Mouse (Mus musculus): ENCODE results near the gene Rspo1.
A peak's percentile ranks its signal among the peaks of the same experiment; 100 is the strongest.
"Not testable (repeated sequence)": the region's sequence is repeated elsewhere in the genome, so short reads cannot be mapped to it uniquely, and the experiment has no call there.

Rspo1 gene

DNA sequence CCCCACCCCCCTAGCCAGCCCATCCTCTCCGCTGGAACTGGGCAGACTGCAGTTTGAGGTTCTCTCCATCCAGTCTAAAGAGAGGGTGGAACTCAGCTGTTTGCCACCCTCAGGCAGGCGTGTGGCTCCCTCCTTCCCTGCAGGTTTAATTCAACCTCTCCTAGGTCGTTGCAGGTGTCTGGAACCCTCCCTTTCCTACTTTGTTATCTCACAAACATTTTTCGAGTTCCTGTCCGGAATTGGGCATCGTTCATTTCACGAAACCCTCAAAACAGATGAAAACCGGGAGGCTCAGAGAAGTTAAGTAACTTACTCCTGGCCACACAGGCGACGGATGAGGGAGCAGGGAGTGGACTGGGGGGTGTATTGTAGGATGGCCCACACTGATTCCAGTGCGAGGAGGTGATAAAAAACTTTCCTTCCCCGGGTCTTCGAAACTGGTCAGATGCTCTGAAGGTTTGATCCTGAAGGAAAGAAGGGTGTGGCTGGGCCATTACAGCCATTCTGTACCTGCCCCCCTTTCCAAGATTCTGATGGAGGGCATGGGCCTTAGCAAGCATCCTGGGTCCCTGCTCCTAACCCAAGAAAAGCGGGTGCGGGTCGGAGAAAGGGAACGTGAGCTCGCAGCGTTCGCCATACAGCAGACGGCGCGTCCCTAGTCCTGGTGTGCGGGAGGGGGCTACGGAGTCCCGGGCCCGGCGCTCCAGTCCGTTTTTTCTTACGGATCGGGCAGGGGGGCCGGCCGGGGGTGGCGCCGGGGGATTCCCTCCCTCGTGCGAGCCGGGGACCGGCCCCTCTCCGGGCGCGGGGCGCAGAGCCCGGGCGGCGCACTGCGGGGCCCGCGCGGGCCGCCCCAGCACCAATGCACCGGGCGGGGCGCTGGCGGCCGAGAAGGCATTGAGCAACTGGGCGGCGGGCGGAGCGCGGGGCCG is at the start of gene Rspo1:
TSS of gene Rspo1 (plus strand) at position 760 of the 932 bp plus-strand sequence.
- DNase-seq (ENCODE audit: extremely low spot score, low read depth, low spot score): no peak

DNA sequence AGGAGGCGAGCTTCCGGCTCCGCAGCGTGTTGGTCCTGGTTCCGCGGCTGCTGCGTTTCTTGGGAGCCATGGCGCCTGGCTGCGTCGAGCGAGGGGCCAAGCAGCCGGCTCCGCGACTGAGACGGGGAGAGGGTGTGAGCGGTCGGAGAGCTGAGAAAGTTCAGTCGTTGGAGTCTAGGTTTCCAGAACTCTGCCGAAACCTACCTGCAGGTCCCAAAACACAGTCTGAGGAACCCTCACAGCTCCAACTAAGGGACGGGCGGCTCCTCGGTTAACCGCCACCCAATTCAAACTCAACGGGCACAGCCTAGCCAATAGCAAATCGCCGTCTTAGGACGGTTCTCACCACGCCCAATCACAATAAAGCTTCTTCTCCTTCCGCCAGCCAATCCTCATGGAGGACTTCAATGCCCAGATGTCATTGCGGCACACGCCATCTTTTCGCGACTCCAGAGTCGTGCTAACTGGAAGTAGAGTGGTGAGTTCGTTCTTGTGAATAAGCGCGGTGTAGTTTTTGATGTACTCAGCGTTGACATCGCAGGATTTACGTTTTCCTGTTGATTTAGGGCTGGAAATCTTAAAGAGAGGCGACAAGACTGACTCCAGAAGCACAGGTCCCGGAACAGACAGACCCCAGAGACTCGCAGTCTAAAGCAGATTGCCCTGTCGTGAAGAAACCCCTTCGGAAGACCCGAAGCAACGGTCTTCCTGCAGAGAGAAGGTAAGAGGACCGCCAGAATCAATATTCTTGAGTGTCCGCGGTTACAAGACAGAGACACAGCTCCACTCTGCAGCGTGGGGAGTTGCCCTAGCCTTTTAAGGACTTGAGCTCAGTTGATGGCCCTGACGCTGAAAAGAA is 49.4 kb upstream of the Rspo1 start, which contains the start of gene 9930104L06Rik:
TSS of gene 9930104L06Rik (plus strand) at position 436 of the 859 bp plus-strand sequence.
- DNase-seq (ENCODE audit: extremely low spot score, low read depth, low spot score): peak; percentile 99

GRCm38 (mm10) chr4:124939211-124939610 is 47.0 kb upstream of the Rspo1 start, which contains the start of gene Cdca8:
Gene Cdca8, minus strand, starts transcription at chr4:124939311.
- DNase-seq (ENCODE audit: extremely low spot score, low read depth, low spot score): not testable (repeated sequence)

- DNase-seq (ENCODE audit: extremely low spot score, low read depth, low spot score): peak; percentile 68
Measured at GRCm38 (mm10) chr4:124943022-124943421, 43.2 kb upstream of the Rspo1 start.

GRCm38 (mm10) chr4:124943781-124944180 is 42.4 kb upstream of the Rspo1 start:
- no peak for DNase-seq (ENCODE audit: extremely low spot score, low read depth, low spot score)

GRCm38 (mm10) chr4:124944961-124945360 is 41.3 kb upstream of the Rspo1 start:
- DNase-seq (ENCODE audit: extremely low spot score, low read depth, low spot score): no peak

- DNase-seq (ENCODE audit: extremely low spot score, low read depth, low spot score): no peak
Measured at GRCm38 (mm10) chr4:124949488-124949887, 36.7 kb upstream of the Rspo1 start.

- DNase-seq (ENCODE audit: extremely low spot score, low read depth, low spot score): peak; percentile 60
Measured at GRCm38 (mm10) chr4:124950181-124951035, 35.8 kb upstream of the Rspo1 start.

DNA sequence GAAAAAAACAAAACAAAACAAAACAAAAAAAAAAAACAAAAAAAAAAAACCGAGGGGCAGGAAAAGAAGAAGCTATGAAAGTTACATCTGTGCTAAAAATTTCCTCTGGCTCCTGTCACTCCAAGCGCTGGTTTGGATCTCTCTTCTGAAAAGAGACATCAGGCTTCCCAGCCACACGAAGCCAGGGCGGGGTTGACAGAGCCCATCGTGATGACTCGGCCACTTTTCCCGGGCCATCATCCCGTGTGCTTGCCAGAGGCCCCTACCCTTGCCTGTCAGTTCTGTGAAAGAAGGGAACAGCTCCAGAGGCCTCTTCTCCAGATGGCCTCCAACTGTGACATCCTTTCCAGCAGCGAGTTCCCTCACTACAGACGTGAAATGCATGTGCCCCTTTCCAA is 35.2 kb upstream of the Rspo1 start:
- no peak for DNase-seq (ENCODE audit: extremely low spot score, low read depth, low spot score)

DNA sequence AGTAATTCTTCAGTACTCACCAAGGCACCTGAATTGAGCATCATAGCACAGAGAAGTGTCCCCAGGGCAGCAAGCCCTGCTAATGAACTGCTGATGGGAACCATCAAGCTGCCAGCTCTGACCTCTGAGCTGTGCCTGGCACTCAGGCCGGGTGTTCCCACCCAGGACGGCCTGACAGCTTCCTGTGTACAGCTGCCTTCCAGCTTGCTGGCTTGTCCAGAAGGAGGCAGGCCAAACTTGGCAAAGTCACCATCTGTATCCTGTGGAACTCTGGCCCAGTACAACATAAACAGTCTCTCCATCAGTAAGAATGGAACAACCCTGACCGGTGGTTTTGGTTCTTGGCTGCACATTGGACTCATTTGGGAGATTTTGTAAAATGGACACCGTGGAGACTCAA is 32.7 kb upstream of the Rspo1 start:
- DNase-seq (ENCODE audit: extremely low spot score, low read depth, low spot score): no peak

GRCm38 (mm10) chr4:124957284-124957683 is 28.9 kb upstream of the Rspo1 start:
- DNase-seq (ENCODE audit: extremely low spot score, low read depth, low spot score): no peak

DNA sequence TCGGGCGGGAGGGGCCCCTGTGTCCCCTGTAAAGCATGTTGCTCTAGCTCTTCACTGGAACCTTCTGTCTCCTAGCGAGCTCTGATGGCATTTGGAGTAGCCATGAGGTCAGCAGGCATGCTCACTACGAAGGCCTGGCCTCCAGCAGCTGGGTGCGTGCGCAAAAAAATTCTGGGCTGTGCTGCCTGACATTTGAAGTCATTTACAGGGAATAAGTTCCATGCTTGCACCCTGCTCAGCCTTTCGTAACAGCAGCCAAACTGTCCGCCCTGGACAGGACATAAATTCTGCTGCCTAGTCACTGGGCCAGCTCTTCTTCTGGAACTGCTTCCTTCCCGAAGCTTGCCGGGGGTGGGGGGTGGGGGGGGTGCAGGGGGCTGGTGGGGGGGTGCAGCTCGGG is 27.2 kb upstream of the Rspo1 start:
- DNase-seq (ENCODE audit: extremely low spot score, low read depth, low spot score): no peak

DNA sequence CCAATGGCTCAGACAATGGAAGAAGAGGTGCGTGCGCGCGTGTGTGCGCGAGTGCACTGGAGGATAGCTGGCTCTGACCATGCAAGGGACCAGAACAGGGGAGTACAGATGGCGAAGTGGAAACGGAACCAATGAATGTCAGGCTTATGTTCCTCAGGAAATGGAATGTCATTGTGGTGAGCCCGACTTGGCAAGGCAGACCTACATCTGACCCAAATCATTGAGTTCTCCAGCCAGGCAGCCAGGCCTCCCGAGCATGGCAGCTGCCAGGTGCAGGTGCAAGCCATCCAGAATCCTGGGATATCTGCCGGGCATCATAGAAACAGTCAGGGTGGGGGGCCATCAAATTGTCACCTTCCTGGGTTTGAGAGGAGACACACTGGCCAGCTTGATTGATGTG is 25.3 kb upstream of the Rspo1 start:
- no peak for DNase-seq (ENCODE audit: extremely low spot score, low read depth, low spot score)

GRCm38 (mm10) chr4:124962576-124962975 is 23.7 kb upstream of the Rspo1 start:
- DNase-seq (ENCODE audit: extremely low spot score, low read depth, low spot score): no peak

DNA sequence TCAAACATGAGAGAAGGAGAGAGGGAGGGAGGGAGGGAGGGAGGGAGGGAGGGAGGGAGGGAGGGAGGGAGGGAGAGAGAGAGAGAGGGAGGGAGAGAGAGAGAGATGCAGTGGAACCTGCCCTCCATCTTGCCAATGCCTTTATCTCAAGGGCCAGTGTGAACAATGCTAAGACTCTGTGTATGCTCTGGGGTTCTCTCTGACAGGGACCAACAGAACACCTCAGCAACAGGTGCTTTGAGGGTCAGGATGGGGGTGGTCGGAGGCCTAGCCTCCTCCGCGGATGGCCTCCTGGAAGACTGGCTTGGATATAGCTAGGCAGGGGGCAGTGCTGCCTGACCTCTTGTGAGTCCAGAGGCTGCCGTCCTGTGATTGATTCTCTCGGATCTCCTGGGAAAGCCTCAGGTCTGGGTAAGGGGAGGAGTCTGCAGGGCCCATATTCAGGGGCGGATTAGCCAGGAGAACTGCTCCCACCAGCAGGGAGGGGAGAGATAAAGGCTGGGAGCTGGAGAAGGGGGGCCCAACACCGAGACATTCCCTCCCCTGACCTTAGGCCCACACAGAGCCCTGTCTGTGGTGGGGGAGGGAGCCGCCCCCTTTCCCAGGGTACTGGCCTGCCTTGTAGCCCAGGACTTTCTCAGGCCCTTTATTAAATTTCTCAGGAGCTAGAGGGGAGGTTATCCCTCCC is 21.2 kb upstream of the Rspo1 start:
- DNase-seq (ENCODE audit: extremely low spot score, low read depth, low spot score): no peak

DNA sequence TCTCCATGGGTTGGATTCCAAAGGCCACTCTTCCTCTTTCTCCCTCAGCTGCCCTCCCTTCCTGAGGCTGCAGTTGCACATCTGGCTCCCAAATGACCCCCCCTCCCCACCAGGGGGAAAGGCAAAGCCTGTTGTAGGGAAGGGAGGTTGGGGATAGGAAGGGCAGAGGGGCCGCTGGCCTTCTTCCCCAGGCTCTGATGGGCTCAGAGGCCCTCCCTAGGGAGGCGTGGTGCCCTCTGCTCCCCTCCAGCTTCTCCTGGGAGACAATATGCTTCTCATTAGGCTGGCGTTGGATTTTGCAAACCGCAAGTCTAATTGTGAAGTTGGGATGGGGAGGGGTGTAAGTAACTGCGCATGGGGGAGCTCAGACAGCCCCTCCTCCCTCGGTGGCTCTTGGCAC is 17.5 kb upstream of the Rspo1 start:
- no peak for DNase-seq (ENCODE audit: extremely low spot score, low read depth, low spot score)

- DNase-seq (ENCODE audit: extremely low spot score, low read depth, low spot score): no peak
Measured at GRCm38 (mm10) chr4:124969219-124969848, 16.9 kb upstream of the Rspo1 start.

DNA sequence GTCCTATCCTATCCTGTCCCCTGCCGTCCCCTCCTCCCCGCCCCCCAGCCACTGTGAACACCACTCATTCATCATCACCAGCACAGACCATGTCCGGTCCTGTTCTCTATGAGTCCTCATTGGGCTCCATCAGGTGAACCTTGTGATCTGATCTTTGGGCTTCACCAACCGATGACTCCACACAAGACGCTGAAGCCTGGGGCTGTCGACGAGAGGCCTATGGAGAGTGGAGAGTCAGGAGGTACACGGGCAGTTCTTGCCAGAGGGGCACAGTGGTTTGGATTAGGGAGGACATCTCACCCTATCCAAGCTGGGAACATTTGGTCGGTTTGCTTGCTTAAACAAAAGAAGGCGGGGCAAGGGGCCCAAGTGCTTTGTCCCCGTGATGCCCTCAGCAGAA is 16.0 kb upstream of the Rspo1 start:
- no peak for DNase-seq (ENCODE audit: extremely low spot score, low read depth, low spot score)

GRCm38 (mm10) chr4:124970677-124971076 is 15.6 kb upstream of the Rspo1 start:
- no peak for DNase-seq (ENCODE audit: extremely low spot score, low read depth, low spot score)

DNA sequence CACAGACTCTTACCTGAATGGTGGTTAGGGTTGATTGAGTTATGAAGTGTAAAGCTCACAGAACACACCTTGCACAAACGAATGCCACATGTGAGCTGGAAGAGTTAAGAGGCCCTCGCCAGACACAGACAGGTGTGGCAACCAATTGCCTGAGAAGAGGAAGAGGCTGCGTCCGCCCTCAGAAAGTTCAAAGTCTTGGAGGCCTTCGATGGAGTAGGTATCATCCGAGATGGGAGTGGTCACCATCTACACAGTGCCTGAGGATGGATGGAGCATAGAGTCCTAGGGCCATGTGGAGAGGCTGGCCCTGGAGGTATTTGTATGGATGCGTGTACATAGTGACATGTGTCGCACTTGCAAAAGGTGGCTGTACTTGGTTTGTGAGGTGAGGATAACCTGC is 15.1 kb upstream of the Rspo1 start:
- no peak for DNase-seq (ENCODE audit: extremely low spot score, low read depth, low spot score)

All from hindlimb bud, embryonic 11.5 days (tissue).